Mouse (Mus musculus) left cerebral cortex, postnatal 25 days (tissue): ENCODE data around the gene Znrf4. TPM values are rescaled to one million over a fixed set of nuclear protein-coding genes. Genes with fewer than 3 reads are reported as not detected.
A peak's percentile ranks its signal among the peaks of the same experiment; 100 is the strongest.

Source experiments
- DNase-seq, 2 experiments: peaks; one replicate each; pipeline ENCODE4 v3.0.0; 2022; ENCODE audit warnings: low spot score in 2 of 2, mixed read lengths in 1 of 2
- intact Hi-C: fragments of 180-260 bp; cut with DNase I; formaldehyde crosslinking; loops from one replicate; pipeline ENCODE4 v1.15.1; 2025
- total RNA-seq, 2 experiments: library from RNA; stranded (reverse); gene quantifications; 2 replicates each; pipeline ENCODE4 v1.2.3; 2021

Znrf4 gene
- total RNA-seq, 2 experiments from 2014 or later, result not detected

DNA sequence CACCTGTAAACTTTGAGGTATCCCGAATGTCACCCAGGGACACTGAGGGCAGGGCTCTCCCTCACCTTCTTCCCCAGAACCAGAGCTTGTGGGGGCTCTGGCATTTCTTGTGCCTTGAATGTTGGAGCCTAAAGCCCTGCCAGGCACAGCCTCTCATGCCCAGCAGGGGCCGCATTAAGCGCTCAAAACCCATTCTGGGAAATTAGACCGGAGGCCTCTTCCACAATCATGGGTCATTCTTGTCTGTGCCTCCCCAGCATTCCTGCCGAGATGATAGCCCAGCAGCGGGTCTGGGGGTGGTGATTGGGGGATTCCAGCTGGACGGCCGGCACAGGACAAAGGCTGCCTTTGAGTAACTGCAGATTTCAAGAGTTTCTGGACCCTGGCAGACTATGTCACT, 25.7 kb upstream of the Znrf4 start:
- no peak for DNase-seq
- intact Hi-C loops, result loop anchor here (5.0 kb wide), 1 partner anchor 36 kb away; no protein-coding TSS in a partner anchor

DNA sequence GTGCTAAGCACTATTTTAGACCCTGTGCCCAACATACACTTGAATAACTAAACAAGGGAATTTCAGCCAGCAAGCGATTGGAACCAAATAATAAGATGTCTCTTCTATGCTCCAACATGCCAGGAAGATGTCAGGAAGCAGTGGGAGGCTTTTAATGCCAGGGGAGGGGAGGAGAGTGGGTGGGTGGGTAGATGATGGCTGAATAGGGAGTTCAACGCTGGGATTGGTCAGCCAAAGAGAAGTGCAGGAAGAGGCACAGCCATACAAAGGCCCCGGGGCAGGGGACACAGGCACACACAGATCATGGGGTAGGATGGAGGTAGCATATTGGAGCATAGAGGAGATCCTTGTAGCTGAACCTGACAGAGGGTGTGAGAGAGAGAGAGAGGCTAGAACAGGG, 24.6 kb upstream of the Znrf4 start:
- intact Hi-C loops, result loop anchor here (5.0 kb wide), 1 partner anchor 35 kb away; no protein-coding TSS in a partner anchor

DNA sequence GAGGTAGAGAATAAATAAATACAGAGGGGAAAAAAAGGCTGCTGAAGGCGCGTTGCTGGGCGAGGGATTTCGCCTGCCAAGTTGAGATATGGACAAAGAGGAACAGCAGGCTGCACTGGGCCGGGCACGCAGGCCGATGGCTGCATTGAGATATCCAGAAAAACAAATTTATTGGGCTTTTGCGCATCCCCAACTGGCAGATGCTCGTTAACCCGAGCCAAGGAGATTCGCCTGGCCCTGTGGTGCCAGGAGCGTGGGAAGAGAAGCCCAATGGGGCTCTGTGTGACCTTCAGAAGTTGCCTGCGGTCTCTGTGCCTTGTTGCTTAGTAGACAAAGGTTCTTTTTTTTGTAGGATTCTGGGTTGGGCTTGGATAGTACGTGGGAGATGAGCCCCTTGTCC, 24.0 kb upstream of the Znrf4 start:
- intact Hi-C loops, result loop anchor here (5.0 kb wide), 1 partner anchor 34 kb away; no protein-coding TSS in a partner anchor
- no peak for DNase-seq

More for the DNA sequence above, 24.6 kb upstream of the Znrf4 start:
- DNase-seq, result no peak

DNA sequence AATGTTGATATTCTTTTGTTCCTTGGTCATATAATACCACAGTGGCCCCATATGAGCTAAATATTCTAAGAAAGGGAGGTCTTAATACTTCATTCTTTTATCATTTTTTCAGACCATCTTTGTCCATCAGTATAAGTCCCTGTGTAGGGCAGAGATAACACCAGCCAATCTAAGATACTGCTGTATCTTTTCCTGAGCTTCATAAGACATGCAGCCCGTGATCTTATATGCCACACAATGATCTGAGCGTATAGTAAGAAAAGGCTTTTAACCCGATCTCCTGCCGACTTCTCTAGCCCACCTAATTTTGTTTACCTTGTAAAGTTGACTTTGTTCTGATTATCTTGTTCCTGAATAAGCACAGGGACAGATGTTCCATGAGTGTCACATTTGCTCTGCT, 12.7 kb upstream of the Znrf4 start:
- intact Hi-C loops, result no loop called here
- no peak for DNase-seq

DNA sequence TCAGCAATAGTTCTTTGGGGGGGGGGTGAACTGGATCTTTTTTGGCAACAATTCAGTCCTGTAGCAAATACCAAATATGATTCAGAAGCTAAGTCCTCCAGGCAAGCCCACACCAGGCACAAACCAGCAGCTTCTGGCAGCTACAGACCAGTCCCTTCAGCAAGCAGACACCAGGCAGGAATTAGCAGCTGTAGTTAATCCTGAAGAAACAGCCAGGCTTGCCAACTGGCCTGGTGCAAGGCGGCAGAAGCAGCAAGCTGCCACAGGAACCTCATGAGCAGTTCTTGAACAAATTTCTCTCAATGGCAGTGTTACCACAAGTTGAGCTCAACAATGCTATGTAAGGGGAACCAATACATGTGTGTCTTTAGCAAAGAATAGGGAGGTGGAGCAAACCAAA, 10.5 kb upstream of the Znrf4 start:
- intact Hi-C loops, result no loop called here
- DNase-seq, result no peak

DNA sequence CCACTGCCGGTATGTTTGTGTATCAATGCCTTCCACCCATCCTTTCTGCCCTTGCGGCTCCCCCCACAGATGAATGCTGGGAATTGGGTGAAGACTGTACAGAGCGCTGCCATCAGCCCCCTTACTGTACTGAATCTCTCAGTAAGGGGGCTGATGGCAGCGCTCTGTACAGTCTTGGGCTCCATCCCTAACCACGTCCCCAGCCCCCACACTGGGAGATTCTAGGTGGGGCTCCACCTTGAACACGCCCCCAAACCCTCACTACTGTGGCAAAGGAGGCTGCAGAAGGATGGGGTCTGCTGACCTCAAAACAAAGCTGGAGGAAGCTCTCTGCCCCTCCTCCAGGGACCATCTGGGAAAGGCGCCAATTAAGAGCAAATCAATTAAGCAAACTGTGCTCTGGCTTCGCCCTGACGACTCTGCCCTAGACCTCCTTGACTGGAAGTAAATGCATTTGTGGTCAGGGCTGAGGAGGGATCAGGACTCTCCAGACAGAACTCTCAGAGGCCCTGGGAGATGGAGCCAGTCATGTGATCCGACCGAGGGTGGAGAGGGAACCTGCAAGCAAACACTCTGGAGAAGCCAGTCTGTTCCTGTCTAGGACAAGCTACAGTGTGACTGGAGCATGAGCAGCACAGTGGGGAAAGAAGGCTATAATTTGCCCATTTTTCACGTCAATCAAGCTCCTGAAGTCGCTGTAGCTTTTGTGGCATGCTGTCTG, 3.6 kb upstream of the Znrf4 start:
- DNase-seq, result no peak
- intact Hi-C loops, result no loop called here

DNA sequence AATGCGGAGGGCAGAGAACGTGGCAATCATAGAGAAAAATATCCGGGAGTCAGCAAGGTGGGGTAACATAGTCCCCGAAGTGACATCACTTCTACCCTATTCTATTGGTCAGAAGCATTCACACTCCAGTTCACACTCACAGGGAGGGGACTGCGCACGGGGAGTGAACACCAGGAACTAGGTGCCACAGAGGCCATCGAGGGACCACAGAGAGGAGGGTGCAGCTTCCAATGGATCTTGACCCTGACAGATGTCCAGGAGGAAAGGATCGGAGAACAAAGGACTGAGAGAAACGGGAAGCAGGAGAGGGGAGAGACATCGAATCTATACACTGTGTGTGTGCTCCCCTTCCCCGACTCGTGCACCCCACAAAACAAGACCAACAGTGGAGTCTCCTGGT, 2.7 kb upstream of the Znrf4 start:
- intact Hi-C loops, result no loop called here
- peak in 1 of 2 experiments; percentile 0 for DNase-seq

DNA sequence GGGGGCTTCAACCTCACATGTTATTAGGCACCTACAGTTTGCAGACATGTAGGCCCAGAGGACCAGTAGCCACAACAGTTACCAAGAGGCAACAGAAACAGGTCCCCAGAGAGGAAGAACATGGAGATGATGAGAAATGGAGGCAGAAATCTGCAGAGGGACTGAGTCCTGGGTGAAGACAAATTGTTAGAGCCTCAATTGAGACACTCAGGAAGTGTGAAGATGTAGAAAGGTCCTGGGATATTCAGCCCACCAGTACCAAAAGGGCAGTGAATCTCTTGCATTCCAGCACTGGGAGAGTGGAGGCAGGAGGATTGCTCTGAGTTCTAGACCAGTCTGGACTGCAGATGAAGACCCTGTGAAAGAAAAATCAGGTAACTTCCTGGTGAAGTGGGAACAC, 2.1 kb upstream of the Znrf4 start:
- intact Hi-C loops, result no loop called here
- DNase-seq, result no peak

DNA sequence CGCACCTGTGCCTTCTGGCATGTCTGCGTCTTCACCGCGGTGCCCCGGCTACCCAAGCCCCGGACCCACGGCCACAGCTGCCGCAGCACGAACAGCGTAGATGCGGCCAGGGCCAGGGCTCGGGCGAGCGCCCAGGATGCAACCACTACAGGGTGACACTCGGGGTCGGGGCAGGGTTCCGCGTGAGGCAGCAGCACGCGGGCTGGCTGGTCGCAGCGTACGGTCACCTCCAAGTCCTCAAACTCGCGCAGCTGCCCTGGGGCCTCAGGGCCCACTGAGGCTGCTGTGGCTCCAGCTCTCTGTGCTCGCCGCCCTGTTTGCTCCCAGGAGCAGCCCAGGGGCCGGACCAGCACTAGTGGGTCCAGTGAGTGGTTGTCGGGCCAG, 532 bp downstream of the Znrf4 start:
- DNase-seq, result peak in 1 of 2 experiments; percentile 1
- intact Hi-C loops, result no loop called here

DNA sequence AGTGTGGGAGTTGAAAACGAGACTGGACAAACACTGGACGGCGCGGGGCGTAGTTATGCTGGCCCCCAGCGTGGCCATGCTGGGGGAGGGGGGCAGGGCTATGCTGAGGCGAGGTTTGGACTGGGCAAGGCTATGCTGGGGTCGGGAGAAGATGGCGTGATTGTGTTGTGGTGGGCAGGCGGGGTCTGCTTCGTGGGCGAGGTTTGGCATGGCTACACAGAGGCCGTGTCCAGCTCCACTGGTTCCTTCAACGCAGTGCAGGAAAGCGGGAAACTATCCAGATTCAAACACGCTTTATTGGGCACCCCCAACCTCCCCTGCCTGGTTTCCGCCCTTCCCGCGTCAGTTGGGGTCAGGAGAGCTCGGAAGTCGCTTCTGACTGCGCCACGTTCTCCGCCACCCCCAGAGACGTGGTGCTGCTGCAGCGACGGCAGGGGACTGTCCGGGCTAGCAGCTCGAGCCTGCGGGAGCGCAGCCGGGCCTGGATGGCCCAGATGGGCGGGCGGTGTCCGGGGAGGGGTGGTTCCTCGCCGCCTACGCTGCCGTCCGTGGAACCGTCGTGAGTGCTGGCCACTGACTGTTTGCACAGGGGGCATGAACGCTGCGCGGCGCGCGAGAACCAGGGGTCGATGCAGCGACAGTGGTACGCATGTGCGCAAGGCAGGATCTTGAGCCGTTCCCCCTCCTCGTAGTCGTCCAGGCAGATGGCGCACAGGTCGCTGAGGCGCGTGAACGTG, 1.1 kb downstream of the Znrf4 start:
- intact Hi-C loops, result no loop called here
- peak; percentile 2 for DNase-seq

DNA sequence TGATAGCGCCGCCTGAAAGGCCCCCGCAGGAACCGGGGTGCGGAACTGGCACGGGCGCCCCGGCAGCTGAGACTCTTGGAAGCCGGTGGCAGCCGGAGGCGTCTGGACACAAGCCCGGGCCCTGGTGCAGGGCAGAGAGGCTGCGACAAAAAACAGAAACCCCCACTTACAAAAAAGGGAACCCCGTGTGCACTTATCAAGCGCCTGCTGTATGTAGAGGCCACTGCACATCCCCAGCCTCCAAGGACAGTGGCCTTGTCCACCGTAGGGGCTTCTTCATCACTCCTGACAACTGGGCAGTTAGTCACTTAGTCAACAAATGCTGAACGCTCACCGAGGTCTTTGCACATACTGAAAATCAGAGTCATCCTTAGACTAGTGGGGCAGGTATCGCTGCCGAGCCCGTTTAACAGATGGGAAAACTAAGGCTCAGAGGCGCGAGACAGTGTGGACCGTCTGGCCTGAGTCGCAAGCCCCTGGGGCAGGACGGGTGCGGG, 1.7 kb downstream of the Znrf4 start:
- DNase-seq, result peak; percentile 13 to 38

DNA sequence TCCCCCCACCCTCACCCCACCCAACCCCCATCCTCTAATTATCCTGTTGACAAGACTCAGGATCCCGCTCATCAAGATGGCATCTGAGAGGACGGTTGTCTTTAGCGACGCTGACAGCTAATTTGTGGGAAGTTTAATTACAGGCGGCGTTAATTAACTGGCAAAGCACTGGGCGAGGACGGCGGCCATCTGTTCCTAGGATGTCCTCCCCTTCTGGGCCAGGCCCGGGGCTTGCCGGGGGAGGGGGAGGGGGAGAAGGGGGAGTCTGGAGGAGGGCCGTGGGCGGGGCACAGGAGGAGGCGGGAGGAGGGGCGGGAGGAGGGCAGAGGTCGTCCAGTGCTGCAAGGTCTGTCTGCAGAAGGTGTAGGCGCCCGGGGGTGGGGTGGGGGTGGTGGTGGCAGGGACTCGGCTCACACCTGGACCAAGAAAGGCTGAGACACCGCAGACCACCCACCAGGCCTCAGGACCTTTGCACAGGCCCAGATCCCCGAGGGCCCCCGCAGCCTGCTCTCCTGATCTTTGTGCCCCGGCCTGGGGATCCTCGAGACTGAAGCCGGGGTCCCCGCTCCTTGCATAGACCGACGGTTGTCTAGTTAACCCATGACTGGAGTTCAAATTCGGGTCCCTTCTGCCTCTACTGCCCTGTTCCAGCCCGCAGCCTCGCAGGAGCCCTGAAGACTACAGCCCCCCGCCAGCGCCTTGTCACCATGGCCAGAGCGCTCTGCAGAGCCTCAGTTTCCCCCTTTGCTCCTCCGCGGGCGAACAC, 2.3 kb downstream of the Znrf4 start:
- peak; percentile 11 to 14 for DNase-seq
- intact Hi-C loops, result no loop called here

More for the DNA sequence above, 1.7 kb downstream of the Znrf4 start:
- intact Hi-C loops, result no loop called here

DNA sequence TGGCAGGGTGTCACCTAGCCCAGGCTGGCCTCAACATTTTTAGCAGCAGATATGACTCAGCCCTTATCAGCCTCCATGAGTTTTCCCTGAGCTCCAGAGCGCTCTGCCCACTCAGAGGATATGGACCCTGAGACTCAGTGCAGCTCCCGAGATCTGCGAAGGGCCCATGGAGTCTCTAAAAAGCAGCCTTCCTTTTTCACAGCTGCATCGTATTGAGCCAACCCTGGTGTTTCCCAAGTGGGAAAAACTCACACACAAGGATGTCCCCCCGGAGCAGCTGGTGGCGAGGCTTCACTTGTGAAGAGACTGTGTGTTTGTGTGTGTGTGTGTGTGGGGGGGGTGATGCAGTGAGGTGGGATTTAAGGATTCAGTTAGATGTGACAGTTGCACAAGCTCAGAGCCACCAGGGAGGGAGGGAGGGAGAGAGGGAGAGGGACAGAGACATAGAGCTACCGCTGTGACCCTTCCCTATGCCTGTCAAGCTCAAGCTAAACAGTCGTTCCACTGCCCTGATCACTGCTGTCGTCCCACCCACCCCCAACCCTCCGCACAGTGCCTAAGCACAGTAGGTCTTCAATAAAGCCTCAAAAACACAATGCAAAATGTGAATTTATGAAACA, 3.1 kb downstream of the Znrf4 start:
- intact Hi-C loops, result no loop called here
- peak in 1 of 2 experiments; percentile 14 for DNase-seq

DNA sequence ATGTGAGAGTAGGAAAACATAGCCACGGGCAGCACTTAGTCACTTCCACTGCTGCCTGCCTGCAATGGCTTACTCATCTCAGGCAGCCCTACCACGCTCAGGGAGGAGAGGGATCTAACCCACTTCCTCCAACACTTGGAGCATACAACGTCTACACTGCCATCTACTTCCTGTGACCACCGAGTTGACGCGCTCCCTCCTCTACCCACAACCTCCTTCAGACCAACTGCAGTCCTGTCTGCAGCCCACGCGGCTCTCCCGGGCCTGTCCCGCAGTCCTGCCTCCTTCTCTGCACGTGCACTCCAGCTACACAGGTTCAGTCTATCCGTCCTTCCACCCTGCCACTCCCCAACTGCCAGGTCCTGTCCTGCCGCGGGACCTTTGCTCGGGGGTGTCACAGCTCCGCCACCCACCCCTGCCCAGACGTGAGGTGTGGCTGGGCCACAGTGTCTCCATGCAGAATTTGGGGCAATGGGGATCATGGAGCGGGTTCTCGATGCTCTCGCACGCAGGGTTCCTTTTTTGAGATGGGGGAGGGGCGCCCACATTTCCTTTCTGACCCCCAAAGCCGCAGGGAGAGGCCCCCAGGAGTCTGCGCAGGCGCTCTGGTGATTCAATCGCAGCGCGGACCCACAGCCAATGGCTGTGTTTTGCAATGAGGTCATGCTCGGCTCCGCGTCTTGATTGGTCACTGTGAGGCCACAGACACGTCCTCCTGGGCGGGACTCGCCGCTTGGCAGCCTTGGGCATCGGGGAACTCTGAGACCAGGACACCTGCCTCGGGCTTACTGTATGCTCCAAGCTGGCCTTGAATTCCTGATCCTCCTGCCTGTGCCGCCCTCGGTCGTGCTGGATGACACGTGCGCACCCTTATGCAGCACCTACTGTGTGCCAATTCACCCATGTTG, 4.8 kb downstream of the Znrf4 start:
- DNase-seq, result peak; percentile 97 to 99
- intact Hi-C loops, result loop anchor here (1.0 kb wide), 1 partner anchor 31 kb away; the partner anchor contains the start of gene Ptprs

DNA sequence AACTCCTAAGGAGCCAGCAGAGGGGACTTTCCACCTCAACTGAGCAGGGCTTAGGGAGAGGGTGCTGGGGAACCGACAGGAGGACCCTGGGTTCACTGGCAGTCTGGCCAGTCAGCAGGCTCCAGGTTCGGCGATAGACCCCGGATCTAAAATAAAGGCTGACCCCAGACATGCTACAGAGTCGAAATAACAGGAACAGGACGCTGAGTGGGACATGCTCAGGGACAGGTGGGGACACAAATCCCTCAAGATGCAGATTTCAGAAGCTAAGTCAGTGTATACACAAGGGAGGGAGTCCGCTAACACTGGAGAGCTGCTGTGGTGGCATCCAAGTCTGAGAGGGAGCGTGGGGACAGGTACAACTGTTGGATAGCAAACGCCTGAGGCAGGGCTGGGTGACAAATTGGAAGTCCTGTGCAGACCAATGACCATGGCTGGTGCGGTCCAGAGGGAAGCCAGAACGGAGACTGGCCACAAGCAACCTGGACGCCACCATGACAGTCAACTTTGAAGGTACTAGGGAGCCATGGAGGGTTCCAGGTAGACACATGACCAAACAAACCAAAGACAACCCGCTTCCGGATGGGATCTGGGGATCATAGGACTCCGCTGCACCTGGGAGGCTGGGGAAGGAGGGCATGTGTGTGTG, 5.7 kb downstream of the Znrf4 start:
- no peak for DNase-seq
- intact Hi-C loops, result loop anchor here (1.0 kb wide), 1 partner anchor 30 kb away; the partner anchor contains the start of gene Ptprs

DNA sequence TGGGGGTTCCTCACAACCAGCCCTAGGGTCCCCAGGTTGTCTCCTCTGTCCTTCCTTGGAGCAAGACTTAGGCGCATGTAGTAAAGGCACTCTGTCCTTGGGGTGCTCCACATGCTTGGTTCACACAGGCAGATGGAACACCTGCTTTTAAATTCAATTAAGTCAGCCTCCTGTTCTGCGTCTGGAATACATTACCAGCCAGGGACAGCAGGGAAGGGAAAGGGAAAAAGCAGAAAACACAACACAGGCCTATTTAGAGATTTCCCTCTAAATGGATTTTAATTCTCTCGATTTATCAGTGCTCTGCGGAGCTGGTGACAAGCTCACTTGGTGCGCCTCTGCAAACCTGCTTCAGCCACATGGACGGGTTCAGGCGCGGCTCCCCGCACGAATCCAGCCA, 6.8 kb downstream of the Znrf4 start:
- DNase-seq, result no peak
- intact Hi-C loops, result no loop called here

DNA sequence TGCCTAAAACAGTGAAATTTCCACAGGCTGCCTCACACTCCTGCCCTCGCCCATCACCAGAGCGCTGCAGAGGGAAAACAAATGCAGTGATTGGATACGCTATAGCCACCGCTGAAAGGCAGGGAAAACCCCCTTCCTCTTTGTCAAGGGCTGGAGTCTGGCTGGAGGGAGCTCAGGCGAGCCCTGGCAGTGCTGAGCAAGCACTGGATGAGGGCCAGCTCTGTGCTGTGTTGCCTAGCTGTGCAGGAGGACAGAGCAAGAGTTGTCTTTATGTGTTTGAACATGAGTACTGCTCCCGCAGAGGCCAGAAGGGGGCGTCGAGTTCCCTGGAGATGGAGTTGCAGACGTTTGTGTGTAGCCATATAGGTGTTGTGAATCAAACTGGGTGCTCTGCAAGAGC, 9.7 kb downstream of the Znrf4 start:
- intact Hi-C loops, result loop anchor here (2.0 to 5.0 kb wide), 2 partner anchors 35 to 50 kb away; no protein-coding TSS in a partner anchor
- peak; percentile 74 to 76 for DNase-seq
